Mouse (Mus musculus) midbrain, embryonic 14.5 days (tissue): ENCODE data around the gene Gm21992. TPM values are rescaled to one million over a fixed set of nuclear protein-coding genes. Genes with fewer than 3 reads are reported as not detected.
"Not testable (repeated sequence)": the region's sequence is repeated elsewhere in the genome, so short reads cannot be mapped to it uniquely, and the experiment has no call there.

Experiments used
- ATAC-seq: fragments of 200-750 bp; cut with Nextera tagmentation; 2 replicates; pipeline ENCODE4 v1.8.0; 2017; ENCODE audit warnings: moderate number of reproducible peaks, moderate library complexity; ENCODE audit not compliant: low FRiP score, low TSS enrichment
- DNase-seq: peaks from one replicate; pipeline ENCODE4 v3.0.0-alpha.2; 2015
- H3K27ac ChIP-seq: fragments of 300-500 bp; sonication (generic); replicated peaks from 2 replicates; pipeline ENCODE4 v1.5.1; 2014; ENCODE audit warnings: mild to moderate bottlenecking, low read depth, low read length, moderate library complexity
- H3K27me3 ChIP-seq: fragments of 300-500 bp; sonication (generic); 2 replicates; pipeline ENCODE4 v1.6.1; 2014; ENCODE audit warnings: low read length, control low read depth, mixed read lengths; ENCODE audit not compliant: control insufficient read depth, insufficient read depth
- H3K36me3 ChIP-seq: fragments of 300-500 bp; sonication (generic); 2 replicates; pipeline ENCODE4 v1.6.1; 2014; ENCODE audit warnings: low read length, control low read depth; ENCODE audit not compliant: control insufficient read depth, insufficient read depth
- H3K4me1 ChIP-seq: fragments of 300-500 bp; sonication (generic); 2 replicates; pipeline ENCODE4 v1.6.1; 2014; ENCODE audit warnings: mild to moderate bottlenecking, antibody characterized with exemption, low read length, control low read depth; ENCODE audit not compliant: control insufficient read depth, insufficient read depth
- H3K4me2 ChIP-seq: fragments of 300-500 bp; sonication (generic); 2 replicates; pipeline ENCODE4 v1.6.1; 2014; ENCODE audit warnings: mild to moderate bottlenecking, low read length, moderate library complexity
- H3K4me3 ChIP-seq: fragments of 300-500 bp; sonication (generic); replicated peaks from 2 replicates; pipeline ENCODE4 v1.5.1; 2014; ENCODE audit warnings: low read depth, low read length
- H3K9ac ChIP-seq: fragments of 300-500 bp; sonication (generic); replicated peaks from 2 replicates; pipeline ENCODE4 v1.6.1; 2014; ENCODE audit warnings: mild to moderate bottlenecking, low read length, moderate library complexity
- H3K9me3 ChIP-seq: fragments of 300-500 bp; sonication (generic); 2 replicates; pipeline ENCODE4 v1.6.1; 2016; ENCODE audit warnings: low read length, control low read depth, mixed read lengths; ENCODE audit not compliant: control insufficient read depth
- WGBS: fragments of 180-500 bp; shearing (Covaris S2); extraction: QIAGEN DNeasy Blood & Tissue Kit; methylation state at CpG from one replicate; pipeline ENCODE4 v1.1.7; 2014; 5-methylcytosine and 5-hydroxymethylcytosine counted together
- polyA plus RNA-seq: library from polyadenylated mRNA; unstranded; fragments of >200 nt; fragmentation: Nextera tagmentation; extraction: Ambion mirVana; gene quantifications from 2 replicates; pipeline ENCODE4 v1.2.1, GENCODE M21; 2014

Gm21992 gene
- polyA plus RNA-seq, 1 experiment from 2014 or later = 12.7 TPM

DNA sequence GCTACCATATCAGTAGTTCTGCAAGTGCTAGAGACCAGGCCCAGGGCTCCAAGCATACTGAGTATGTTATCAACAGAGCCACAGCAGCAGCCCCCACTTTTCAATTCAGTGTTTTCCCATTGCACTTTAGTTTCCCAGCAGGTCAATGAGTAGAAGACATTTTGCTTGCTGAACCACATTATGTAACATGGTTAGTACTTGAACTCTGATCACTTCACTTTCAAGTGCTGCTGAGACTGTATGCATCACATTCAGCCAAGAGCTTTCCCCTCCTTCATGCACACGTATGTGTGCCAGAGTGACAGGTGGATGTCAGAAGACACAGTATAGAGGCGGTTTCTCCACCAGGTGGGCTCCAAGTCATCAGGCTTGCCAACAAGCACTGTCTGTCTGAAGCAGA, 28.5 kb downstream of the Gm21992 start:
- H3K36me3 ChIP-seq = peaks cover 78% of the 10 kb centered on the region

DNA sequence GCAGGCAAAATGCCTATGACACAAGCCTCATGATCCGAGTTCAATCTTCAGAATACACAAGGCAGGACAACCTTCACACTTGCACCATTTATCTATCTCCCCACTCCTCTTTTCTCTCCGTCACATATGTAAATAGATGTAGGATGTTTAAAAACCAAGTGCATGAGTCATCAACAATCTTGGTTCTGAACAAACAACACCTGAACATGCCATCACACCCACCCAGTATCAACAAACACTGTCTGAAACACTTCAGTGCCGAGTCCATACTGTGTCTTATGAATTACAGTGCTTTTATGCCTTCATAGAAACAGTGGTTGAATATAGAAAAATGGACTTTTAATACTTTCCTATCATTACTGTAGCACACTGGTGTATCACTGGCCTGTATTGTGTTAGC, 38.6 kb downstream of the Gm21992 start:
- ATAC-seq (no peak), DNase-seq (no peak)
- Histone ChIP-seq H3K4me1 (no peaks in the 10 kb centered on the region), H3K4me3 (no peak overlapping the region), H3K4me2 (no peak overlapping the region), H3K9ac (no peak overlapping the region), H3K27ac (no peak overlapping the region), H3K9me3 (no peaks in the 10 kb centered on the region), H3K27me3 (no peaks in the 10 kb centered on the region), H3K36me3 (peaks cover 77% of the 10 kb centered on the region)
- 87% methylated on average over 3 of the region's 3 CpGs for WGBS

More for the DNA sequence above, 28.5 kb downstream of the Gm21992 start:
- peaks cover 8% of the 10 kb centered on the region for H3K4me1 ChIP-seq
- no peak overlapping the region for H3K4me2 ChIP-seq
- H3K27me3 ChIP-seq = no peaks in the 10 kb centered on the region
- 94% methylated on average over 2 of the region's 2 CpGs for WGBS
- no peaks in the 10 kb centered on the region for H3K9me3 ChIP-seq
- no peak overlapping the region for H3K27ac ChIP-seq
- H3K9ac ChIP-seq = no peak overlapping the region
- no peak for DNase-seq
- no peak overlapping the region for H3K4me3 ChIP-seq
- no peak for ATAC-seq

DNA sequence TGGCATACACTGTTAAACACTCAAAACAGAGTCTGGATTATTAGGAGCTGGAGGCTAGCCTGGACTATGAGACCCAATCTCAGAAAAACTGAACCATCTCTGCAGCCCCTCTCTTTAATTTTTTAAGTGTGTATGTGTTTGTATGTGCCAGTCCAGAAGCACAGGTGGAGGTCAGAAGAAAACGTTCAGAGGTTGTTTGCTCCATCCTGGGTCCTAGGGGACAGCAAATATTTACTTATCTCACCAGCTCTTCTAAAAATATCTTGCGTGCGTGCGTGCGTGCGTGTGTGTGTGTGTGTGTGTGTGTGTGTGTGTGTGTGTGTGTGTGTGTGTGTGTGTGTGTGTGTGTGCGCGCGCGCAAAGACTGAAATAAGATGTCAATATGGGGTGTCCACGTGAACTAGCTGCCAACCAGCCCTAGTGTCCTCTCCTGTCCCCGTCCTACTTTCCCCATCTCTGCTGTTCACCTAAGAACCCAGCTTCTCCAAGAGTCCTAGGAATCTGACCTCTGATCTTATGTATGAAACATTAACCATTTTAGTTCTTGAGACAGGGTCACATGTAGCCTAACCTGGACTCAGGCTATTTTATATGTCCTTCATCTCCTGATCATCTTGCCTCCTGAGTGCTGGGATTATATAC, 43.8 kb downstream of the Gm21992 start:
- H3K27me3 ChIP-seq = no peaks in the 10 kb centered on the region
- no peak overlapping the region for H3K4me3 ChIP-seq
- peaks cover 14% of the 10 kb centered on the region for H3K4me1 ChIP-seq
- no peaks in the 10 kb centered on the region for H3K9me3 ChIP-seq
- H3K27ac ChIP-seq = no peak overlapping the region
- peaks cover 95% of the 10 kb centered on the region for H3K36me3 ChIP-seq
- DNase-seq (no peak), ATAC-seq (no peak)
- 93% methylated on average over 11 of the region's 12 CpGs for WGBS
- no peak overlapping the region for H3K9ac ChIP-seq
- no peak overlapping the region for H3K4me2 ChIP-seq

DNA sequence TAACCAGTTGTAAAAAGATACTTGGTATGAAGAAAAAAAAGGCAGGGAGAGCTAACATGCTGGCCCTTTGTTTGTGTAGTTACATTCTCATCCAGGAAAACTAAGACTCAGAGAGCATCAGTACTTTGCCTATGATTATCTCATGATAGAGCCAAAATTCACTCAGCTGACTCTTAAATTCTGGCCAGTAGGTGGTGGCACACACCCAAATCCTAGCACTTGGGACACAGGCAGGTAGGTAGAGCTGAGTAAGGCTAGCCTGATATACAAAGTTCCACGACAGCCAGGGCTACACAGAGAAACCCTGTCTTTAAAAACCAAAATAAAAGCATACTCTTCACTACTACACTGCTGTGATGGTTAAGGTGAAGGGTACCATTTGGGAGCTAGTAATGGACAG, 48.5 kb downstream of the Gm21992 start:
- Histone ChIP-seq H3K27me3 (no peaks in the 10 kb centered on the region), H3K9me3 (no peaks in the 10 kb centered on the region), H3K4me1 (peaks cover 43% of the 10 kb centered on the region), H3K4me2 (0 out of 2 replicates have a peak overlapping the region, but pooled peaks have one; percentile 10), H3K27ac (no peak overlapping the region), H3K4me3 (no peak overlapping the region), H3K9ac (no peak overlapping the region), H3K36me3 (peaks cover 85% of the 10 kb centered on the region)
- whole genome bisulfite sequencing = 67% methylated on average over 1 of the region's 1 CpGs
- ATAC-seq (no peak), DNase-seq (peak; percentile 21)

DNA sequence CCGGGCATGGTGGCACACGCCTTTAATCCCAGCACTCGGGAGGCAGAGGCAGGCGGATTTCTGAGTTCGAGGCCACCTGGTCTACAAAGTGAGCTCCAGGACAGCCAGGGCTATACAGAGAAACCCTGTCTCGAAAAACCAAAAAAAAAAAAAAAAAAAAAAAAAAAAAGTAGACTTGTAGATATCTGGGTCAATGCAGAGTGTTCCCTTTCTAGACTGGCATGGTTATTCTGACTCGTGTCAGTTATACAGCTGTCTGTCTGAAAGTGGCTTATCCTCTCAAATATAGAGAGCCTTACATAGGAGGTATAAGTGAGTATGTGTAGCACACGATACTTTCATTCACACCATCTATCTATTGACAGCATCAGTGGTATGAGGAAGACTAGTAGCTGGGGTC, 50.9 kb downstream of the Gm21992 start:
- peaks cover 47% of the 10 kb centered on the region for H3K4me1 ChIP-seq
- H3K9ac ChIP-seq, DNase-seq, H3K27ac ChIP-seq, H3K9me3 ChIP-seq, ATAC-seq, H3K27me3 ChIP-seq: not testable (repeated sequence)
- peaks cover 68% of the 10 kb centered on the region for H3K36me3 ChIP-seq
- 88% methylated on average over 8 of the region's 8 CpGs for WGBS
- H3K4me2 ChIP-seq = peak overlapping the region; percentile 93
- H3K4me3 ChIP-seq = 0 out of 2 replicates have a peak overlapping the region, but pooled peaks have one; percentile 5

DNA sequence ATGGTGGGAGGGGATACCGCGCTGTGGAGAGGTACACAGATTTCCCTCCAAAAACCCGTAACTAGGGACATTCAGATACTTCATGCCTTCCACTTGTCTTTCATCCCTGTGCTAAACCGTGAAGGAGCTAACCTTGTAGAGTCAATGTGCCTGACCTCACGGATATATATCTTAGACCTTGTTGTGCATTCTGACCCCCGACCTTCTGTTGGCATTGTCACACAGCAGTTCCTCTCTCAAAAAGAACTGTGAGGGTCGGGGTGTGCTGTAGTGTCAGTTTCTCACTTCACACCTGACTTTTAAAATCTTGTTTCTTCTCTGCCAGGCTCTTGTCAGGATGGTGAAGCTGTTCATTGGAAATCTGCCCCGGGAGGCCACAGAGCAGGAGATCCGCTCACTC, 54.5 kb downstream of the Gm21992 start:
- peak overlapping the region; percentile 74 for H3K4me3 ChIP-seq

DNA sequence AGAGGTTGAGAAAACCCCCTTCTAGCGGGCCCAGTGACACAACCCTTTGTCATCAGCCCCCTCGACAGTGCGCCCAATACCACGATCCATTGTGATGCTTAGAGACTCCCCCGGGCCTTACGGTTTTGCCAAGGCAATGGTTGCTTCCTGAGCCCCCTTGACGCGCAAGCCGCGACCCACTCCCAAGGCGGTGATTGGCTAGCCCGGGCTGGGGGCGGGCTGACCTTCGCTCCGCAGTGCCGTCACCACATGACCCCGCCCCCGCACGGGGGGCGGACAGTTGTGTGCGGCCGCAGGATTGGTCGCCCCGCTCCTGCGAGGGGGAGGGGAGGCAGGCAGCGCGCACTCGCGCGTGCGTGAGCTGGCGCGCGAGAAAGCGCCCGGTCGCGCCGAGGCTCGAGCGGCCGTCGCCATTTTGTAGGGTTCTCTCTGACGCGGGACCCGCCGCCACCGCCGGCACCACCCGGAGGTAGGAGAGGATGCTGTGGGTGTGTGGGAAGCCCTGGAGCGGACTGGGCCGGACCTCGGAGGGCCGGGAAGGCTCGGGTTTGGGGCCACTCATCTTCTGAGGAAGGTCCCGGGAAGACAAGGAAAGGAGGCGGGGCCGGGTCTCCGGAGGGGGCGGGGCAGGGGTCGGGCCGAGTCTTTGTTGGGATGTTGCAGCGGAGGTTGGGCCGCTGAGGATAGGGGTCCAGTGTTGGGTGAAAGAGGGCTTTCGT, 55.1 kb downstream of the Gm21992 start, which contains the start of gene Rbm4b:
Gene Rbm4b (plus strand): TSS at position 305 of the 719 bp plus-strand sequence.
- Histone ChIP-seq H3K27me3 (no peaks in the 10 kb centered on the region), H3K4me1 (peaks cover 33% of the 10 kb centered on the region), H3K4me2 (peak within 1 kb of the TSS; percentile 93), H3K36me3 (peaks cover 43% of the 10 kb centered on the region), H3K27ac (peak within 1 kb of the TSS; percentile 98), H3K4me3 (peak within 1 kb of the TSS; percentile 74), H3K9ac (peak within 1 kb of the TSS; percentile 86), H3K9me3 (no peaks in the 10 kb centered on the region)
- under 1% methylated on average over 65 of the region's 65 CpGs for WGBS
- ATAC-seq (peak; percentile 98), DNase-seq (peak; percentile 100)

More for the DNA sequence above, 54.5 kb downstream of the Gm21992 start:
- ATAC-seq (no peak), DNase-seq (no peak)
- H3K27me3 ChIP-seq = no peaks in the 10 kb centered on the region
- no peaks in the 10 kb centered on the region for H3K9me3 ChIP-seq
- WGBS = 7% methylated on average over 9 of the region's 9 CpGs
- peak overlapping the region; percentile 86 for H3K9ac ChIP-seq
- peak overlapping the region; percentile 98 for H3K27ac ChIP-seq
- H3K36me3 ChIP-seq = peaks cover 41% of the 10 kb centered on the region
- H3K4me2 ChIP-seq = peak overlapping the region; percentile 66
- peaks cover 33% of the 10 kb centered on the region for H3K4me1 ChIP-seq

DNA sequence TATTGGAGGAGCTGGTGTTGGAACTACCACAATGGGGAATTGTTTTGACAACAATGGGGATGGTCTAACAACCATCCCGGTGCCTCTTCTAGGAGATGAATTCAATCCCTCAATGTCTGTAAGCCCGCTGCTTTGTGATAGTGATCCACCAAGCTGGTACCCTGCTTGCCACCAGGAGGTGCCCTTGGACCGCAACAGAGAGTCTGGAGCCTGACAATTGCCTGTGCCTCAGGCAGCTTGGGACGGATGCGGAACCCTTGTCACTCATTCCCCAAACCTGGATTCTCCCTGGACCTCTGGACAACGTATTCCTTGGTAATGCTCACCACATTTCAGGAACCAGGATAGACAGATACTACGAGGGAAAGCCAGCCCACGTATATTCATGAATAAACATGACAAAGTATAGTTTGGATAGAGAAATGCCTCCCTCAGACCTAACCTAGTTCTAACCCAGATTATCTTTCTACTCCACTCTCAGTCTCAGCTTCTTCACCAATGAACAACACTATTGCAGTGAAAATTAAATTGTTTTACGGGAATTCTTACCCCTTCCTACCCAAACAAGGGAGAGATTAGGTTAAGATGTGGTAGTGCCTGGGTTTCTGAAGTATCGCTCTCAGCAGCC, 55.7 kb downstream of the Gm21992 start:
- H3K36me3 ChIP-seq = peaks cover 43% of the 10 kb centered on the region
- peak overlapping the region; percentile 98 for H3K27ac ChIP-seq
- peaks cover 26% of the 10 kb centered on the region for H3K4me1 ChIP-seq
- 0% methylated on average over 10 of the region's 10 CpGs for WGBS
- ATAC-seq (peak; percentile 76), DNase-seq (peak; percentile 95)
- peak overlapping the region; percentile 66 for H3K4me2 ChIP-seq
- H3K27me3 ChIP-seq = no peaks in the 10 kb centered on the region
- peak overlapping the region; percentile 74 for H3K4me3 ChIP-seq
- peak overlapping the region; percentile 46 for H3K9ac ChIP-seq
- H3K9me3 ChIP-seq = no peaks in the 10 kb centered on the region
